Mouse (Mus musculus): Measurements from ENCODE around the gene St6gal1. TPM values are rescaled to one million over a fixed set of nuclear protein-coding genes. Genes with fewer than 3 reads are reported as not detected.

Gene St6gal1
- polyA plus RNA-seq, 1 experiment from 2014 or later, result 29.1 TPM

DNA sequence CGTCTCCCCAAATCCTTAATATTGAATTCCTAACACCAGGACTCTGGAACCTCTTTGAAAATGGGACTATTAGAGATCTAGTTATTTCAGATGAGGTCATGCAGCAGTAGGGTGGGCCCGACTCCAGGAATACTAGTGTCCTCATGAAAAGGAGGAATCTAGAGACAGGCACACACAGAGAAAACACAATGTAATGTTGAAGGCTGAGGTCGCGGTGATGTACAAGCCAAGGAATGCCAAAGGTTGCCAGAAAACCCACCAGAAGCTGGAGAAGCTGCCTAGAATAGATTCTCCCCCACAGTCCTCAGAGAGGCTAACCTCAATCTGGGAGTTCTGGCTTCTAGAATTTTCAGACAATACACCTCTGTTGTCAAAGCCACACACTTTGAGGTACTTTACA, 136.5 kb downstream of the St6gal1 start:
- WGBS, result 90% methylated on average over 4 of the region's 4 CpGs
- H3K4me2 ChIP-seq (ENCODE audit: low read depth, severe bottlenecking), result no peak overlapping the region
- no peak overlapping the region for H3K27ac ChIP-seq (replicated peaks; ENCODE audit: low read depth, low read length)
- no peak for DNase-seq (ENCODE audit: low spot score)
- H3K4me1 ChIP-seq (ENCODE audit: control insufficient read depth, insufficient read depth, low read length), result no peaks in the 10 kb centered on the region
- no peak for ATAC-seq (ENCODE audit: insufficient number of reproducible peaks, low FRiP score, low TSS enrichment, low read depth)
- no peak overlapping the region for H3K4me3 ChIP-seq (ENCODE audit: low read depth, low read length)
- no peaks in the 10 kb centered on the region for H3K36me3 ChIP-seq (ENCODE audit: control insufficient read depth, insufficient read depth, low read length)
- H3K27me3 ChIP-seq (ENCODE audit: control insufficient read depth, insufficient read depth, low read length), result no peaks in the 10 kb centered on the region
- H3K9ac ChIP-seq (ENCODE audit: low read length), result no peak overlapping the region
- H3K9me3 ChIP-seq (ENCODE audit: control insufficient read depth, low read length), result no peaks in the 10 kb centered on the region

DNA sequence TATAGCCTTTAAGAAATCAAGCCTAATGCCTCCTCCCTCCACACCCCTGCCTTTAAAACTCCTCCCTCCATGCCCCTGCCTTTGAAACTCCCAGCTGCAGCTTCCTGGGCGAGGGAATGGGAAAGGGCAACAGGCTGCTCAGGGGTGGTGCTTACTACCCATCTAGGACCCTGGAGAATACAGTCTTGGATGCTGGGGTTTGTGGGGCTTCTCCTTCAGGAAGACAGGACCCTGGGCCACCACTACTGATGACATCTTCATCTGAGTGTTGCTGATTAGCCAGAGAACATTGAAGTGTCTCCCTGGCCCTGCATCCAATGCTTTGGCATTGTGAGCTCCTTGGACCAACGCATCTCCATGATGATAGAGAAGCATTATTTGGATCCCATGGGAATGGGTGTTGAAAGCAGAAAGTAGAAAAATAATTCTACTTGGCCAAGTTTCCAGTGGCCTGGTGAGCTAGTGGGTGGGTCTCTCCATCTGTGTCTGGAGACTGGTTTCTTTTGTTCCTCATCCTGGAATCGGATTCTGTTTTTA, 137.0 kb downstream of the St6gal1 start:
- no peaks in the 10 kb centered on the region for H3K36me3 ChIP-seq (ENCODE audit: control insufficient read depth, insufficient read depth, low read length)
- H3K4me2 ChIP-seq (ENCODE audit: low read depth, severe bottlenecking), result no peak overlapping the region
- H3K9ac ChIP-seq (ENCODE audit: low read length), result no peak overlapping the region
- H3K9me3 ChIP-seq (ENCODE audit: control insufficient read depth, low read length), result no peaks in the 10 kb centered on the region
- H3K27me3 ChIP-seq (ENCODE audit: control insufficient read depth, insufficient read depth, low read length), result no peaks in the 10 kb centered on the region
- DNase-seq (ENCODE audit: low spot score), result no peak
- no peak overlapping the region for H3K4me3 ChIP-seq (ENCODE audit: low read depth, low read length)
- 85% methylated on average over 3 of the region's 3 CpGs for WGBS
- no peak for ATAC-seq (ENCODE audit: insufficient number of reproducible peaks, low FRiP score, low TSS enrichment, low read depth)
- H3K27ac ChIP-seq (replicated peaks; ENCODE audit: low read depth, low read length), result no peak overlapping the region
- H3K4me1 ChIP-seq (ENCODE audit: control insufficient read depth, insufficient read depth, low read length), result no peaks in the 10 kb centered on the region

DNA sequence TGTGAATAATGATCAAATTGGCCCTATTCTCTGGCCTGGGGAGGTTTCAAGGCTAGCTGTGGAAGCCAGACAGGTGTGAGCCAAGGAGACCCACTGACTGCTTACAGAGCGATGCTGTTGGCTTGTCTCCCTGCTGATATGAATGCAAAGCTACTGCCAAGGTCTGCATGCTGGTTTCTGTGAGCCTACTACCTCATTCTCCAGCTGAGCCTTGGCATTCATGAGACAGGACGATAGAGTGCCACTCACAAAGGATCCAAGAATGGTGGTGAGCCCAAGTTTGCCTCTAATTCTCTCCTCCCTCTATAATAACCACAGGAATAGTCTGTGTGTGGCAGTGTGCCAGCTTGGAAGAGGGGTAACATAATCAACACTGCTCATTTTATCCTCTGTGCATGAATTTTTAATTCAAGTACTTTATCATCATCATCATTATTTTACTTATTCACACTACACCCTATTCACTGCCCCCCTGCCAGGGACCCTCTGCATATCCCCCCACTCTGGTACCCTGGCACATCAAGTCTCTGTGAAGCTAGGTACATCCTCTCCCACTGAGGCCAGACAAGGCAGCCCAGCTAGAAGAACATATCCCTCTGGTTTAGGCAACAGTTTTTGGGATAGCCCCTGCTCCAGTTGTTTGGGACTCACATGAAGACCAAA, 139.9 kb downstream of the St6gal1 start:
- Histone ChIP-seq H3K4me3 (ENCODE audit: low read depth, low read length) (no peak overlapping the region), H3K27ac (replicated peaks; ENCODE audit: low read depth, low read length) (no peak overlapping the region), H3K27me3 (ENCODE audit: control insufficient read depth, insufficient read depth, low read length) (no peaks in the 10 kb centered on the region), H3K9ac (ENCODE audit: low read length) (no peak overlapping the region), H3K4me2 (ENCODE audit: low read depth, severe bottlenecking) (no peak overlapping the region), H3K9me3 (ENCODE audit: control insufficient read depth, low read length) (no peaks in the 10 kb centered on the region), H3K36me3 (ENCODE audit: control insufficient read depth, insufficient read depth, low read length) (no peaks in the 10 kb centered on the region), H3K4me1 (ENCODE audit: control insufficient read depth, insufficient read depth, low read length) (no peaks in the 10 kb centered on the region)
- ATAC-seq (ENCODE audit: insufficient number of reproducible peaks, low FRiP score, low TSS enrichment, low read depth) (no peak), DNase-seq (ENCODE audit: low spot score) (no peak)
- WGBS, result 80% methylated on average over 2 of the region's 2 CpGs

DNA sequence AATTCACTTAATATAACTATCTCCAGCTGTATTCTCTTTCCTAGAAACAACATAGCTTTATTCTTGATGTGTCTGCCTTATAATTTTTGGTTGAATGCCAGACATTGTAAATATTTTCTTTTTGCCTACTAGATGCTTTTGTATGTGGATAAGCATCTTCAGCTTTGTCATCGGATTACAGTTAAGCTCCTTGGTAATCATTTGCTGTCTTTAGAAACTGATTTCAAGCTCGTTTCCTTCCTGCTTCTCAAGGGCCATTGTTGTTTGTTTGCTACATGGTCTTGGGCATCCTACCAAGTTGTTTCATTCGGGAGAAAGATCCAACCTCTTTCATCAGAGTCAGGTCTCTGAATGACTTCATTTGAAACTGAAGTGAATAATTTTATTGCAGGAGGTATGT, 144.6 kb downstream of the St6gal1 start:
- no peak overlapping the region for H3K9ac ChIP-seq (ENCODE audit: low read length)
- H3K27ac ChIP-seq (replicated peaks; ENCODE audit: low read depth, low read length), result no peak overlapping the region
- WGBS, result 82% methylated on average over 3 of the region's 3 CpGs
- no peak for ATAC-seq (ENCODE audit: insufficient number of reproducible peaks, low FRiP score, low TSS enrichment, low read depth)
- no peaks in the 10 kb centered on the region for H3K9me3 ChIP-seq (ENCODE audit: control insufficient read depth, low read length)
- no peaks in the 10 kb centered on the region for H3K4me1 ChIP-seq (ENCODE audit: control insufficient read depth, insufficient read depth, low read length)
- H3K36me3 ChIP-seq (ENCODE audit: control insufficient read depth, insufficient read depth, low read length), result no peaks in the 10 kb centered on the region
- no peaks in the 10 kb centered on the region for H3K27me3 ChIP-seq (ENCODE audit: control insufficient read depth, insufficient read depth, low read length)
- no peak overlapping the region for H3K4me2 ChIP-seq (ENCODE audit: low read depth, severe bottlenecking)
- no peak for DNase-seq (ENCODE audit: low spot score)
- H3K4me3 ChIP-seq (ENCODE audit: low read depth, low read length), result no peak overlapping the region

DNA sequence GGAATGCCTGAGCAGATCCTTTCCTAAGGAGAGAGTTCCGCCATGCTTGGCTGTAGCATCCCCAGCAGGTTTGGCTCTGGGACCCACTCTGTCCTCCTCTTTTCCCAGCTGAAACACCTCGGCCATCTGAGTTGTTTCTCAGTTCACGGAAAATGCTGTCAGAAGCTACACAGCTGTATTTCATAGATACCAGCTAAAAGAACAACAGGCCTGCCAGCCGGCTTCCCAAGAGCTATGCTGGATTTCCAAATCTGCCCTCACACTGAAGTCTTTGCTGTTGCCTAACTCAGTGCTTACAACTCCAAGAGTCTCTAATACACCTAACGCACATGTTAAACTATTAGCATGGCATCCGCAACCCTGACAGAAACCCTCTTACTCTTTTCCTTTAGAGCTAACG, 146.2 kb downstream of the St6gal1 start:
- no peaks in the 10 kb centered on the region for H3K9me3 ChIP-seq (ENCODE audit: control insufficient read depth, low read length)
- 92% methylated on average over 7 of the region's 7 CpGs for WGBS

DNA sequence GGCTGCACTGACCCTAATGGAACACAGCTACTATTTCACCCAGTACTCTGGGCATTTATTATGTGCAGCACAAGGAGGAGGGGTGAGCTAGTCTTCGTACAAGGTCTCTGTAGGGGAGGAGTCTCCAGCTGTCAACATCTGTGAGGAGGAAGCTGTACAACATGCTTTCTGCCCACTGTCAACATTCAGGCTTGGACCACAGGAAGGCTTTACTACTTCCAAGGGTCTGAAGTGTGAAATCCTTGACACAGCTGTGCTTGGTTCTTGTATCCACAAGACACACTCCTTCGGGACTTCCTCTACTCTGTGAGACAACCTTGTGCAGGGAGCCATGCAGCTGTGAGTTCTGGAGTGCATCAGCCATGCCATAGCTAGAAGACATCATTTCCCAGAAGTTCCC, 147.8 kb downstream of the St6gal1 start:
- no peaks in the 10 kb centered on the region for H3K27me3 ChIP-seq (ENCODE audit: control insufficient read depth, insufficient read depth, low read length)
- ATAC-seq (ENCODE audit: insufficient number of reproducible peaks, low FRiP score, low TSS enrichment, low read depth), result no peak
- H3K27ac ChIP-seq (replicated peaks; ENCODE audit: low read depth, low read length), result no peak overlapping the region
- DNase-seq (ENCODE audit: low spot score), result no peak
- H3K36me3 ChIP-seq (ENCODE audit: control insufficient read depth, insufficient read depth, low read length), result no peaks in the 10 kb centered on the region
- no peak overlapping the region for H3K4me3 ChIP-seq (ENCODE audit: low read depth, low read length)
- H3K9ac ChIP-seq (ENCODE audit: low read length), result no peak overlapping the region
- no peak overlapping the region for H3K4me2 ChIP-seq (ENCODE audit: low read depth, severe bottlenecking)
- no peaks in the 10 kb centered on the region for H3K9me3 ChIP-seq (ENCODE audit: control insufficient read depth, low read length)
- 93% methylated on average over 2 of the region's 2 CpGs for WGBS
- H3K4me1 ChIP-seq (ENCODE audit: control insufficient read depth, insufficient read depth, low read length), result no peaks in the 10 kb centered on the region

More for the DNA sequence above, 146.2 kb downstream of the St6gal1 start:
- Histone ChIP-seq H3K4me2 (ENCODE audit: low read depth, severe bottlenecking) (no peak overlapping the region), H3K4me3 (ENCODE audit: low read depth, low read length) (no peak overlapping the region), H3K36me3 (ENCODE audit: control insufficient read depth, insufficient read depth, low read length) (no peaks in the 10 kb centered on the region), H3K9ac (ENCODE audit: low read length) (no peak overlapping the region), H3K27me3 (ENCODE audit: control insufficient read depth, insufficient read depth, low read length) (no peaks in the 10 kb centered on the region), H3K27ac (replicated peaks; ENCODE audit: low read depth, low read length) (no peak overlapping the region), H3K4me1 (ENCODE audit: control insufficient read depth, insufficient read depth, low read length) (no peaks in the 10 kb centered on the region)
- ATAC-seq (ENCODE audit: insufficient number of reproducible peaks, low FRiP score, low TSS enrichment, low read depth), result no peak
- no peak for DNase-seq (ENCODE audit: low spot score)

DNA sequence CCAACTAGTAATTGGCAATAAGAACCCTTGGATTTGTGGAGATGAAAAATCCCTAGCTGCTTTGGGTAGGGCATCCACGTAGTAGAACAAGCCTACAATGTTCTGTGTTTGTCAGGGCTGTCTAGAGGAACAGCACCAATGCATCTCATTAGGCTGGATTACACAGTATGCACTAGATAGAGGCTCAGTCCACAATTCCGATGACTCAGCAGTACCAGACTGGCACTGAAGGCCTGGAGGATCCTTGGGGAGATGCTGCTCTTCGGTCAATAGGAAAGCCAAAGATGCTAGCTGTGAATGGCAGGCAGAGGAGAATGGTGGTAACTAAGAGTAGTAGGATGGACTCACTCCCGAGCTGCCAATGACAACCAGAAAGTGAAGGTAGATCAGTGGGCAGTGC, 149.5 kb downstream of the St6gal1 start:
- Histone ChIP-seq H3K9ac (ENCODE audit: low read length) (no peak overlapping the region), H3K4me1 (ENCODE audit: control insufficient read depth, insufficient read depth, low read length) (no peaks in the 10 kb centered on the region), H3K27me3 (ENCODE audit: control insufficient read depth, insufficient read depth, low read length) (no peaks in the 10 kb centered on the region), H3K36me3 (ENCODE audit: control insufficient read depth, insufficient read depth, low read length) (no peaks in the 10 kb centered on the region), H3K4me3 (ENCODE audit: low read depth, low read length) (no peak overlapping the region), H3K9me3 (ENCODE audit: control insufficient read depth, low read length) (no peaks in the 10 kb centered on the region), H3K4me2 (ENCODE audit: low read depth, severe bottlenecking) (no peak overlapping the region), H3K27ac (replicated peaks; ENCODE audit: low read depth, low read length) (no peak overlapping the region)
- 93% methylated on average over 4 of the region's 4 CpGs for WGBS
- ATAC-seq (ENCODE audit: insufficient number of reproducible peaks, low FRiP score, low TSS enrichment, low read depth), result no peak
- DNase-seq (ENCODE audit: low spot score), result no peak

DNA sequence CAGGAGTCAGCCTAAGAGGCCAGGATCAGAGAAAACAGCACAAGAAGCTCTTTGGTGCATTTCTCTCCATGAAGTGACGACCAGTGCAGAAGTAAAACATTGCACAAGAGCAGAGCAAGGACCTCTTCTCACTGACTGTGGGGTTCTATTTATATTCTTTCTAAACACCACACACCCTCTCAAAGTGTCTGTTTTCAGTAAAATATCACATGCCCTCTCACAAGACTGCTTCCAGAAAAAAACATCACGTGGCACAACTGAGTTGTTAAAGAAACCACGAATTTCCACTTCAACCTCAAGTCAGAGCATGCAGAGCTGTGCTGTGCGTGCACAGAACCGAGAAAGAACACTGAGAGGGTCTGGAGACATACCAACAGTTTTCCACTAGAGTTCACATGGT, 150.4 kb downstream of the St6gal1 start:
- no peaks in the 10 kb centered on the region for H3K27me3 ChIP-seq (ENCODE audit: control insufficient read depth, insufficient read depth, low read length)
- no peaks in the 10 kb centered on the region for H3K9me3 ChIP-seq (ENCODE audit: control insufficient read depth, low read length)
- H3K4me3 ChIP-seq (ENCODE audit: low read depth, low read length), result no peak overlapping the region
- no peak overlapping the region for H3K9ac ChIP-seq (ENCODE audit: low read length)
- H3K36me3 ChIP-seq (ENCODE audit: control insufficient read depth, insufficient read depth, low read length), result no peaks in the 10 kb centered on the region
- ATAC-seq (ENCODE audit: insufficient number of reproducible peaks, low FRiP score, low TSS enrichment, low read depth) (no peak), DNase-seq (ENCODE audit: low spot score) (no peak)
- no peaks in the 10 kb centered on the region for H3K4me1 ChIP-seq (ENCODE audit: control insufficient read depth, insufficient read depth, low read length)
- no peak overlapping the region for H3K27ac ChIP-seq (replicated peaks; ENCODE audit: low read depth, low read length)
- no peak overlapping the region for H3K4me2 ChIP-seq (ENCODE audit: low read depth, severe bottlenecking)
- WGBS, result 85% methylated on average over 5 of the region's 5 CpGs

DNA sequence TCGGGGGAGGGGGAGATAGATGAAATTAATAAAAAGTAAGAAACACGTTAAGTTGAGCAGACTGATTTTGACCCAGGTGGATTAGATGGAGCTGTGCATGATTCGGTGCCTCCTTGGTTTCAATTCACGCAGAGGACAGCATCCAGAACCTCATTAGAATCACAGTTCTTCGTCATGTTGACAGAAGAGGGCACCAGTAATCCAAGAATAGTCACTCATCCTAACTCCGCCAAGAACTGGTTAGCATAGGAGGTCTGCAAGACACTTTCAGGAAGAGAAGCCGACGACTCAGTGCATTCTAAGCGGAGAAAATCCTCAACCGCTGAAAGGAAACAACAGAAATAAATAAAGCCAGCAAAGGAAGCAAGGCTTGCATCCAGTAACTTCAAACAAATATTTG, 151.6 kb downstream of the St6gal1 start:
- H3K4me1 ChIP-seq (ENCODE audit: control insufficient read depth, insufficient read depth, low read length), result no peaks in the 10 kb centered on the region
- no peak for ATAC-seq (ENCODE audit: insufficient number of reproducible peaks, low FRiP score, low TSS enrichment, low read depth)
- H3K27me3 ChIP-seq (ENCODE audit: control insufficient read depth, insufficient read depth, low read length), result no peaks in the 10 kb centered on the region
- H3K9me3 ChIP-seq (ENCODE audit: control insufficient read depth, low read length), result no peaks in the 10 kb centered on the region
- H3K4me3 ChIP-seq (ENCODE audit: low read depth, low read length), result no peak overlapping the region
- WGBS, result 65% methylated on average over 10 of the region's 10 CpGs
- no peak for DNase-seq (ENCODE audit: low spot score)
- no peak overlapping the region for H3K4me2 ChIP-seq (ENCODE audit: low read depth, severe bottlenecking)
- H3K9ac ChIP-seq (ENCODE audit: low read length), result no peak overlapping the region
- H3K36me3 ChIP-seq (ENCODE audit: control insufficient read depth, insufficient read depth, low read length), result no peaks in the 10 kb centered on the region
- H3K27ac ChIP-seq (replicated peaks; ENCODE audit: low read depth, low read length), result no peak overlapping the region

Data from limb, embryonic 11.5 days (tissue).